ENCODE assay signal across 17 mouse cellular contexts in genomic region chr4:86943296-86943695, GRCm38 (mm10).
DNase-seq lines count a peak whose midpoint lies in the region; TF ChIP-seq lines count a peak whose summit lies in the region.
"Had no signal": no experiment of that assay in that cellular context is flagged by ENCODE, and none has a peak within 500 bp of the region (broad histone marks: within the 10 kb centered on the region; RNA-seq: fewer than 3 reads in every experiment).

No protein-coding gene starts in this region.

- in situ Hi-C loops in ES-E14 (cut with MboI; ENCODE audit: low sequenced_read_pairs in 2 of 2, unreplicated experiment in 2 of 2), result no loop called here

- no peak overlapping the region for H3K9ac ChIP-seq in ES-E14 (ENCODE audit: insufficient read depth, low read depth, low read length, poor library complexity, severe bottlenecking)
- H3K9ac ChIP-seq: embryonic facial prominence, embryonic 15.5 days; hindbrain, embryonic 12.5 days; neural tube, embryonic 15.5 days had no signal

- 50% methylated on average over 6 of the region's 6 CpGs for WGBS in heart, embryonic 10.5 days

- no peaks in the 10 kb centered on the region for H3K36me3 ChIP-seq in heart, embryonic 10.5 days
- H3K36me3 ChIP-seq in ES-E14 (ENCODE audit: control insufficient read depth, insufficient read depth, low read length, poor library complexity, severe bottlenecking), result no peaks in the 10 kb centered on the region
- H3K36me3 ChIP-seq: embryonic facial prominence, embryonic 15.5 days; hindbrain, embryonic 12.5 days; neural tube, embryonic 15.5 days had no signal

- 0 out of 2 replicates have a peak, but pooled peaks cover 3% of the 10 kb centered on the region for H3K4me1 ChIP-seq in heart, embryonic 10.5 days
- H3K4me1 ChIP-seq in ES-E14 (ENCODE audit: control insufficient read depth in 2 of 2, insufficient read depth in 2 of 2, low read length in 2 of 2, poor library complexity in 1 of 2), result no peaks in the 10 kb centered on the region; a peak in 1 of 4 replicates
- H3K4me1 ChIP-seq: embryonic facial prominence, embryonic 15.5 days; hindbrain, embryonic 12.5 days; neural tube, embryonic 15.5 days had no signal

- no peak overlapping the region for H3K27ac ChIP-seq in heart, embryonic 10.5 days
- H3K27ac ChIP-seq in ES-E14 (ENCODE audit: insufficient read depth, low read depth, low read length, poor library complexity, severe bottlenecking), result no peak overlapping the region
- H3K27ac ChIP-seq: embryonic facial prominence, embryonic 15.5 days; heart, adult 2 months; hindbrain, embryonic 12.5 days; layer of hippocampus, adult 2 months; neural tube, embryonic 15.5 days had no signal

- DNase-seq in heart, adult 11 months, result peak; percentile 3
- no peak for DNase-seq in heart, embryonic 10.5 days (ENCODE audit: low spot score)
- DNase-seq in ES-E14 (ENCODE audit: low read depth, low spot score), result peak; percentile 55
- peak; percentile 38 for DNase-seq in embryo, embryonic 11 days
- DNase-seq in testis, postnatal 14 days (ENCODE audit: low spot score), result peak; percentile 20
- DNase-seq in layer of hippocampus, adult 9-11 months, result no peak
- no peak for DNase-seq in spleen, postnatal 36 days (ENCODE audit: low spot score in 2 of 2)
- DNase-seq: adrenal gland, postnatal 36 days; cerebellum, adult 9-10 months; gastrocnemius, postnatal 25 days; heart, adult 2 months; layer of hippocampus, postnatal 36 days; thymus, postnatal 36 days had no signal

- H3K4me3 ChIP-seq in heart, embryonic 10.5 days, result no peak overlapping the region
- H3K4me3 ChIP-seq in ES-E14 (ENCODE audit: insufficient read depth in 1 of 2, low read depth in 1 of 2, low read length in 2 of 2, poor library complexity in 1 of 2, severe bottlenecking in 1 of 2), result peak overlapping the region in 1 of 2 experiments; percentile 53; a peak in 2 of 4 replicates
- H3K4me3 ChIP-seq: embryonic facial prominence, embryonic 15.5 days; heart, adult 2 months; hindbrain, embryonic 12.5 days; layer of hippocampus, adult 2 months; neural tube, embryonic 15.5 days had no signal

- H3K9me3 ChIP-seq in heart, embryonic 10.5 days, result no peaks in the 10 kb centered on the region
- H3K9me3 ChIP-seq in ES-E14 (ENCODE audit: control insufficient read depth, insufficient read depth, low read depth, low read length), result no peaks in the 10 kb centered on the region
- H3K9me3 ChIP-seq: embryonic facial prominence, embryonic 15.5 days; hindbrain, embryonic 12.5 days; neural tube, embryonic 15.5 days had no signal

- no peaks in the 10 kb centered on the region for H3K27me3 ChIP-seq in heart, embryonic 10.5 days (ENCODE audit: insufficient read depth, poor library complexity, severe bottlenecking)
- H3K27me3 ChIP-seq: embryonic facial prominence, embryonic 15.5 days; hindbrain, embryonic 12.5 days; neural tube, embryonic 15.5 days had no signal

TF ChIP-seq in ES-E14, 5 proteins besides CTCF, POLR2A, EP300 and RAD21:
- TF ChIP-seq MAFK (IDR thresholded peaks at IDR 0.05; ENCODE audit: insufficient read depth, low read depth, low read length) (no peak), CHD2 (IDR thresholded peaks at IDR 0.05; ENCODE audit: low read depth, low read length) (no peak), ZC3H11A (IDR thresholded peaks at IDR 0.05; ENCODE audit: borderline replicate concordance, low read depth, low read length) (no peak), ZNF384 (IDR thresholded peaks at IDR 0.05; ENCODE audit: low read depth, low read length) (no peak), HCFC1 (IDR thresholded peaks at IDR 0.05; ENCODE audit: borderline replicate concordance, insufficient read depth, low read length) (no peak)

Comparison
In these comparisons a context has a peak if more than half of its experiments do, and no peak if none do; other contexts are left out.
1. DNase-seq: peak in heart, adult 11 months (single experiment), ES-E14 (single experiment), embryo, embryonic 11 days (single experiment) and testis, postnatal 14 days (single experiment); none in heart, embryonic 10.5 days (single experiment), layer of hippocampus, adult 9-11 months (single experiment) and spleen, postnatal 36 days (0 of 2).